Comparison of ENCODE assay signal across 8 mouse cellular contexts in genomic region chr1:118976596-118976995, GRCm38 (mm10).
DNase-seq lines count a peak whose midpoint lies in the region; ATAC-seq lines count a peak whose summit lies in the region.

No protein-coding gene starts in this region.

- peak overlapping the region; percentile 23; the same call in 1 of the 2 replicates for H3K27ac ChIP-seq in hindbrain, embryonic 10.5 days
- no peak overlapping the region for H3K27ac ChIP-seq in hindbrain, embryonic 11.5 days (ENCODE audit: low read depth, low read length)
- H3K27ac ChIP-seq in intestine, embryonic 15.5 days, result peak overlapping the region; percentile 83
- H3K27ac ChIP-seq in lung, embryonic 15.5 days, result peak overlapping the region; percentile 73

- H3K36me3 ChIP-seq in hindbrain, embryonic 10.5 days, result peaks cover 57% of the 10 kb centered on the region
- H3K36me3 ChIP-seq in hindbrain, embryonic 11.5 days (ENCODE audit: control insufficient read depth, insufficient read depth, low read length), result no peaks in the 10 kb centered on the region
- 0 out of 2 replicates have a peak, but pooled peaks cover 2% of the 10 kb centered on the region for H3K36me3 ChIP-seq in intestine, embryonic 15.5 days
- 0 out of 2 replicates have a peak, but pooled peaks cover 7% of the 10 kb centered on the region for H3K36me3 ChIP-seq in lung, embryonic 15.5 days

- peaks cover 12% of the 10 kb centered on the region for H3K4me1 ChIP-seq in hindbrain, embryonic 10.5 days (replicated peaks)
- H3K4me1 ChIP-seq in hindbrain, embryonic 11.5 days (replicated peaks; ENCODE audit: control insufficient read depth, insufficient read depth, low read length), result no peaks in the 10 kb centered on the region
- H3K4me1 ChIP-seq in intestine, embryonic 15.5 days (replicated peaks), result peaks cover 24% of the 10 kb centered on the region
- peaks cover 38% of the 10 kb centered on the region for H3K4me1 ChIP-seq in lung, embryonic 15.5 days

- no peaks in the 10 kb centered on the region for H3K9me3 ChIP-seq in hindbrain, embryonic 10.5 days
- no peaks in the 10 kb centered on the region for H3K9me3 ChIP-seq in hindbrain, embryonic 11.5 days (ENCODE audit: control insufficient read depth, low read length)
- no peaks in the 10 kb centered on the region for H3K9me3 ChIP-seq in intestine, embryonic 15.5 days
- no peaks in the 10 kb centered on the region for H3K9me3 ChIP-seq in lung, embryonic 15.5 days

- no peaks in the 10 kb centered on the region for H3K27me3 ChIP-seq in hindbrain, embryonic 10.5 days (ENCODE audit: insufficient read depth, poor library complexity, severe bottlenecking)
- H3K27me3 ChIP-seq in hindbrain, embryonic 11.5 days (ENCODE audit: control insufficient read depth, insufficient read depth, low read length), result no peaks in the 10 kb centered on the region
- H3K27me3 ChIP-seq in intestine, embryonic 15.5 days (replicated peaks), result no peaks in the 10 kb centered on the region
- no peaks in the 10 kb centered on the region for H3K27me3 ChIP-seq in lung, embryonic 15.5 days

- no peak for ATAC-seq in hindbrain, embryonic 11.5 days (ENCODE audit: low FRiP score)
- ATAC-seq in intestine, embryonic 15.5 days, result peak; percentile 86
- peak; percentile 96 for ATAC-seq in lung, embryonic 15.5 days (ENCODE audit: borderline replicate concordance, extremely low read depth, low FRiP score, low TSS enrichment)

- WGBS in hindbrain, embryonic 10.5 days, result 69% methylated on average over 9 of the region's 9 CpGs
- WGBS in hindbrain, embryonic 11.5 days, result 74% methylated on average over 9 of the region's 9 CpGs
- WGBS in intestine, embryonic 15.5 days, result 41% methylated on average over 9 of the region's 9 CpGs
- WGBS in lung, embryonic 15.5 days, result 33% methylated on average over 9 of the region's 9 CpGs

- H3K4me3 ChIP-seq in hindbrain, embryonic 10.5 days, result no peak overlapping the region
- no peak overlapping the region for H3K4me3 ChIP-seq in hindbrain, embryonic 11.5 days (ENCODE audit: low read depth, low read length)
- H3K4me3 ChIP-seq in intestine, embryonic 15.5 days (replicated peaks), result no peak overlapping the region
- H3K4me3 ChIP-seq in lung, embryonic 15.5 days, result no peak overlapping the region

- H3K4me2 ChIP-seq in hindbrain, embryonic 11.5 days (replicated peaks; ENCODE audit: low read depth, low read length), result no peak overlapping the region
- H3K4me2 ChIP-seq in intestine, embryonic 15.5 days (replicated peaks), result 0 out of 2 replicates have a peak overlapping the region, but pooled peaks have one; percentile 4
- no peak overlapping the region for H3K4me2 ChIP-seq in lung, embryonic 15.5 days

- H3K9ac ChIP-seq in hindbrain, embryonic 11.5 days (ENCODE audit: low read depth, low read length), result no peak overlapping the region
- no peak overlapping the region for H3K9ac ChIP-seq in intestine, embryonic 15.5 days
- no peak overlapping the region for H3K9ac ChIP-seq in lung, embryonic 15.5 days

- DNase-seq in hindbrain, embryonic 10.5 days (ENCODE audit: low spot score), result no peak
- no peak for DNase-seq in hindbrain, embryonic 11.5 days (ENCODE audit: low spot score)
- peak; percentile 95 for DNase-seq in adrenal gland, adult 2 months
- DNase-seq in gastrocnemius, adult 18-20 months (ENCODE audit: low spot score), result peak; percentile 75
- peak; percentile 29 for DNase-seq in telencephalon, adult 2 months (ENCODE audit: low read depth, low spot score)
- no peak for DNase-seq in thymus, postnatal 4 days

Comparison
In these comparisons a context has a peak if more than half of its experiments do, and no peak if none do; other contexts are left out.
1. DNase-seq: peak in adrenal gland, adult 2 months (single experiment), gastrocnemius, adult 18-20 months (single experiment) and telencephalon, adult 2 months (single experiment); none in hindbrain, embryonic 10.5 days (single experiment), hindbrain, embryonic 11.5 days (single experiment) and thymus, postnatal 4 days (single experiment).